Mouse (Mus musculus): ENCODE data around the gene Mindy4b-ps.

- TF ChIP-seq CTCF (IDR thresholded peaks at IDR 0.05; ENCODE audit: control insufficient read depth, insufficient read depth, insufficient replicate concordance, low read depth, low read length): no peak
- TF ChIP-seq POLR2A (IDR thresholded peaks at IDR 0.05; ENCODE audit: control insufficient read depth, low read depth, low read length): no peak
Measured at GRCm38 (mm10) chr3:58809111-58809915, 12.8 kb downstream of the Mindy4b-ps start.
